Mouse (Mus musculus): ENCODE measurements around the gene Gm49673. TPM values are rescaled to one million over a fixed set of nuclear protein-coding genes. Genes with fewer than 3 reads are reported as not detected.
"Not testable (repeated sequence)": the region's sequence is repeated elsewhere in the genome, so short reads cannot be mapped to it uniquely, and the experiment has no call there.

Gene Gm49673
- total and polyA plus RNA-seq, 3 experiments: 16.1 TPM; not detected in 2

- DNase-seq: not testable (repeated sequence)
Measured at GRCm38 (mm10) chr17:8130849-8131248, 16.7 kb downstream of the Gm49673 start.

- DNase-seq: not testable (repeated sequence)
Measured at GRCm38 (mm10) chr17:8129578-8129977, 18.0 kb downstream of the Gm49673 start.

- DNase-seq: not testable (repeated sequence)
Measured at GRCm38 (mm10) chr17:8128326-8128993, 19.1 kb downstream of the Gm49673 start.

GRCm38 (mm10) chr17:8124586-8124985 is 23.0 kb downstream of the Gm49673 start:
- DNase-seq: not testable (repeated sequence)

GRCm38 (mm10) chr17:8122974-8123373 is 24.6 kb downstream of the Gm49673 start:
- DNase-seq: not testable (repeated sequence)

GRCm38 (mm10) chr17:8116928-8117327 is 30.7 kb downstream of the Gm49673 start:
- not testable (repeated sequence) for DNase-seq

- peak; percentile 34 for DNase-seq
Measured at GRCm38 (mm10) chr17:8116378-8116777, 31.2 kb downstream of the Gm49673 start.

GRCm38 (mm10) chr17:8112199-8112598 is 35.4 kb downstream of the Gm49673 start:
- DNase-seq: not testable (repeated sequence)

- not testable (repeated sequence) for DNase-seq
Measured at GRCm38 (mm10) chr17:8101297-8101609, 46.3 kb downstream of the Gm49673 start.

GRCm38 (mm10) chr17:8100405-8101296 is 46.9 kb downstream of the Gm49673 start:
- DNase-seq: not testable (repeated sequence)

- not testable (repeated sequence) for DNase-seq
Measured at GRCm38 (mm10) chr17:8096199-8096598, 51.4 kb downstream of the Gm49673 start.

- DNase-seq: not testable (repeated sequence)
Measured at GRCm38 (mm10) chr17:8095653-8096052, 51.9 kb downstream of the Gm49673 start.

GRCm38 (mm10) chr17:8092537-8093526 is 54.8 kb downstream of the Gm49673 start:
- not testable (repeated sequence) for DNase-seq

- not testable (repeated sequence) for DNase-seq
Measured at GRCm38 (mm10) chr17:8091320-8091719, 56.3 kb downstream of the Gm49673 start.

- not testable (repeated sequence) for DNase-seq
Measured at GRCm38 (mm10) chr17:8069847-8070246, 77.7 kb downstream of the Gm49673 start.

- not testable (repeated sequence) for DNase-seq
Measured at GRCm38 (mm10) chr17:8056637-8057138, 90.9 kb downstream of the Gm49673 start.

GRCm38 (mm10) chr17:8055919-8056589 is 91.5 kb downstream of the Gm49673 start:
- not testable (repeated sequence) for DNase-seq

GRCm38 (mm10) chr17:8051247-8051646 is 96.3 kb downstream of the Gm49673 start:
- DNase-seq: peak; percentile 85

- not testable (repeated sequence) for DNase-seq
Measured at GRCm38 (mm10) chr17:8050218-8050617, 97.4 kb downstream of the Gm49673 start.

- DNase-seq: peak; percentile 60
Measured at GRCm38 (mm10) chr17:8046178-8046577, 101.4 kb downstream of the Gm49673 start.

GRCm38 (mm10) chr17:8041197-8041596 is 106.4 kb downstream of the Gm49673 start:
- DNase-seq: not testable (repeated sequence)

Data from adrenal gland, adult 2 months (tissue).